Mouse (Mus musculus) C2C12 (cell line): ENCODE data around the gene Spint2. TPM values are rescaled to one million over a fixed set of nuclear protein-coding genes. Genes with fewer than 3 reads are reported as not detected.

ENCODE experiments used
- H3K27me3 ChIP-seq: one replicate; pipeline ENCODE4 v1.6.1; 2011; ENCODE audit not compliant: control insufficient read depth, insufficient read depth, insufficient read length
- H3K36me3 ChIP-seq: one replicate; pipeline ENCODE4 v1.6.1; 2011; ENCODE audit not compliant: control insufficient read depth, insufficient read depth
- H3K4me3 ChIP-seq: one replicate; pipeline ENCODE4 v1.5.1; 2011; ENCODE audit warnings: mild to moderate bottlenecking, control low read depth; ENCODE audit not compliant: poor library complexity, insufficient read depth, severe bottlenecking
- H3K79me2 ChIP-seq: one replicate; pipeline ENCODE4 v1.6.1; 2011; ENCODE audit not compliant: control insufficient read depth, insufficient read depth
- H3K79me3 ChIP-seq: one replicate; pipeline ENCODE4 v1.6.1; 2011; ENCODE audit warnings: low read depth, control low read depth
- H3ac ChIP-seq: one replicate; pipeline ENCODE3; 2011; ENCODE audit warnings: low read depth; ENCODE audit not compliant: control insufficient read depth, insufficient read length
- CEBPB ChIP-seq: IDR thresholded peaks from one replicate; pipeline ENCODE4 v1.6.1; 2011; ENCODE audit warnings: low read depth, mild to moderate bottlenecking, control low read depth, moderate library complexity
- CTCF ChIP-seq: IDR thresholded peaks from one replicate; pipeline ENCODE4 v1.5.1; 2011; ENCODE audit not compliant: control insufficient read depth, insufficient read depth, insufficient read length
- FOSL1 ChIP-seq: IDR thresholded peaks from one replicate; pipeline ENCODE4 v1.8.0; 2011; ENCODE audit warnings: mild to moderate bottlenecking, low read length; ENCODE audit not compliant: poor library complexity, insufficient read depth, severe bottlenecking
- MAX ChIP-seq: IDR thresholded peaks from one replicate; pipeline ENCODE4 v1.6.1; 2011; ENCODE audit warnings: mild to moderate bottlenecking, control low read depth
- MYOD1 ChIP-seq: IDR thresholded peaks from one replicate; pipeline ENCODE4 v1.6.1; 2011; ENCODE audit warnings: low read depth; ENCODE audit not compliant: control insufficient read depth, insufficient read length
- MYOG ChIP-seq: IDR thresholded peaks from one replicate; pipeline ENCODE4 v1.6.1; 2011; ENCODE audit not compliant: control insufficient read depth, insufficient read length; ENCODE audit errors: extremely low read depth
- USF1 ChIP-seq: IDR thresholded peaks from one replicate; pipeline ENCODE4 v1.6.1; 2011; ENCODE audit warnings: low read depth, mild to moderate bottlenecking, control low read depth, moderate library complexity
- polyA plus RNA-seq: library from polyadenylated mRNA; unstranded; fragments of >200 nt; fragmentation: generic; extraction: Trizol; gene quantifications from one replicate; pipeline ENCODE4 v1.2.1, GENCODE M21; 2012; ENCODE audit warnings: missing spikeins

Spint2 gene
- polyA plus RNA-seq, 1 experiment, result not detected

- Histone ChIP-seq H3ac (no peak overlapping the region), H3K4me3 (no peak overlapping the region), H3K79me2 (no peaks in the 10 kb centered on the region), H3K27me3 (no peaks in the 10 kb centered on the region), H3K79me3 (no peaks in the 10 kb centered on the region), H3K36me3 (no peaks in the 10 kb centered on the region)
- TF ChIP-seq FOSL1, result no peak
- TF ChIP-seq MAX, result no peak
- no peak for TF ChIP-seq MYOG
- TF ChIP-seq CTCF, result no peak
- no peak for TF ChIP-seq USF1
- no peak for TF ChIP-seq CEBPB
- no peak for TF ChIP-seq MYOD1
Observed at GRCm38 (mm10) chr7:29288079-29288478, 6.4 kb upstream of the Spint2 start.

- no peaks in the 10 kb centered on the region for H3K36me3 ChIP-seq
- no peaks in the 10 kb centered on the region for H3K79me2 ChIP-seq
- no peaks in the 10 kb centered on the region for H3K79me3 ChIP-seq
- no peak overlapping the region for H3ac ChIP-seq
- TF ChIP-seq CTCF (no peak), FOSL1 (no peak), MAX (no peak), MYOG (no peak), MYOD1 (no peak), USF1 (no peak), CEBPB (no peak)
- no peak overlapping the region for H3K4me3 ChIP-seq
- H3K27me3 ChIP-seq, result no peaks in the 10 kb centered on the region
Observed at GRCm38 (mm10) chr7:29287481-29287880, 5.8 kb upstream of the Spint2 start.

- no peak for TF ChIP-seq FOSL1
- no peak overlapping the region for H3K4me3 ChIP-seq
Observed at GRCm38 (mm10) chr7:29284523-29284922, 2.8 kb upstream of the Spint2 start.

GRCm38 (mm10) chr7:29283876-29284275 lies 2.2 kb upstream of the Spint2 start:
- H3K4me3 ChIP-seq, result no peak overlapping the region
- H3K79me2 ChIP-seq, result no peaks in the 10 kb centered on the region
- no peak overlapping the region for H3ac ChIP-seq
- H3K79me3 ChIP-seq, result no peaks in the 10 kb centered on the region
- TF ChIP-seq CEBPB (no peak), FOSL1 (no peak), MYOG (no peak), CTCF (no peak), MAX (no peak), MYOD1 (no peak), USF1 (no peak)
- peaks cover 12% of the 10 kb centered on the region for H3K27me3 ChIP-seq
- H3K36me3 ChIP-seq, result no peaks in the 10 kb centered on the region

More at GRCm38 (mm10) chr7:29284523-29284922, 2.8 kb upstream of the Spint2 start:
- no peaks in the 10 kb centered on the region for H3K79me3 ChIP-seq
- H3K79me2 ChIP-seq, result no peaks in the 10 kb centered on the region
- no peaks in the 10 kb centered on the region for H3K36me3 ChIP-seq
- no peak overlapping the region for H3ac ChIP-seq
- H3K27me3 ChIP-seq, result peaks cover 12% of the 10 kb centered on the region

GRCm38 (mm10) chr7:29282074-29282554 lies 402 bp upstream of the Spint2 start:
- no peak overlapping the region for H3K4me3 ChIP-seq
- H3ac ChIP-seq, result no peak overlapping the region
- no peaks in the 10 kb centered on the region for H3K79me2 ChIP-seq
- peaks cover 12% of the 10 kb centered on the region for H3K27me3 ChIP-seq
- H3K79me3 ChIP-seq, result no peaks in the 10 kb centered on the region
- H3K36me3 ChIP-seq, result no peaks in the 10 kb centered on the region
- TF ChIP-seq USF1, result no peak

GRCm38 (mm10) chr7:29280801-29281200 lies 911 bp downstream of the Spint2 start:
- peaks cover 12% of the 10 kb centered on the region for H3K27me3 ChIP-seq

More at GRCm38 (mm10) chr7:29280801-29281200, 911 bp downstream of the Spint2 start:
- Histone ChIP-seq H3K79me3 (no peaks in the 10 kb centered on the region), H3ac (no peak overlapping the region), H3K36me3 (no peaks in the 10 kb centered on the region), H3K79me2 (no peaks in the 10 kb centered on the region), H3K4me3 (no peak overlapping the region)
- TF ChIP-seq MAX (no peak), MYOG (no peak), CEBPB (no peak), FOSL1 (no peak), USF1 (no peak), CTCF (no peak), MYOD1 (no peak)
